Mouse (Mus musculus) embryo, embryonic 11.5 days (tissue): ENCODE results near the gene Alkbh1.

Source experiments
- DNase-seq: peaks from one replicate; pipeline ENCODE4 v3.0.0-alpha.2; 2012; ENCODE audit warnings: low read depth, low spot score

The Alkbh1 gene

DNA sequence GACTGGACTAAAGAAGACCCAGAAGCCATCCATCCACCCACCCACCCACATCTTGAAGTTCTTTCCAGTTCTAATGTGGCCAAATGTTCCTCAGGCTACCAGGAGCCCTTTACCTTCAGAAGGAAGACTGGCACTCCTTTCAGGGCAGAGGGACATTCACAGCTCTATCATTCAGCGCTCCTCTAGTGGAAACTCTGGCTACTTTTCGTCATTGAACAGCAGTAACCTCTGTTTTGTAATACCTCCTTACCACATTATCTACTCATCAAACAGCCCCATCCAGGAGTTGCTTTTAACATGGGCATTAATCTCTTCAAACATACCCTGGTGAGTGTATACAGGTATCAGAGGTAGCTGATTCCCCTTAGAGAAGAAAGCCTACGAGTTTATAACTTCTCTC is 58.8 kb downstream of the Alkbh1 start:
- no peak for DNase-seq

DNA sequence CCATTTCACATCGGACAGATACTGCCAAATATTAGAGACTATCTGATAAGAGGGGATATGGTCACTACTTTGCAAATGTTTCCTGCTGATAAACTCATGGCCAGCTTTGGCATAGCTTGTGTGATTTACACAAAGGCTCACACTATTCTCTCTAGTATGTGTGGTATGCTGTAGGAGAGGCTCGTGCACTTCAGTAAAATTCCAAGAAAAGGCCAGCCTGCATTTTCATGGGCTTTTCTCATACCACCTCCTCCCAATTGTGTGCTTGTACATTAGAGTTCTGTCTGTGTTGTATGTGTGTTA is 62.5 kb downstream of the Alkbh1 start:
- DNase-seq = no peak

DNA sequence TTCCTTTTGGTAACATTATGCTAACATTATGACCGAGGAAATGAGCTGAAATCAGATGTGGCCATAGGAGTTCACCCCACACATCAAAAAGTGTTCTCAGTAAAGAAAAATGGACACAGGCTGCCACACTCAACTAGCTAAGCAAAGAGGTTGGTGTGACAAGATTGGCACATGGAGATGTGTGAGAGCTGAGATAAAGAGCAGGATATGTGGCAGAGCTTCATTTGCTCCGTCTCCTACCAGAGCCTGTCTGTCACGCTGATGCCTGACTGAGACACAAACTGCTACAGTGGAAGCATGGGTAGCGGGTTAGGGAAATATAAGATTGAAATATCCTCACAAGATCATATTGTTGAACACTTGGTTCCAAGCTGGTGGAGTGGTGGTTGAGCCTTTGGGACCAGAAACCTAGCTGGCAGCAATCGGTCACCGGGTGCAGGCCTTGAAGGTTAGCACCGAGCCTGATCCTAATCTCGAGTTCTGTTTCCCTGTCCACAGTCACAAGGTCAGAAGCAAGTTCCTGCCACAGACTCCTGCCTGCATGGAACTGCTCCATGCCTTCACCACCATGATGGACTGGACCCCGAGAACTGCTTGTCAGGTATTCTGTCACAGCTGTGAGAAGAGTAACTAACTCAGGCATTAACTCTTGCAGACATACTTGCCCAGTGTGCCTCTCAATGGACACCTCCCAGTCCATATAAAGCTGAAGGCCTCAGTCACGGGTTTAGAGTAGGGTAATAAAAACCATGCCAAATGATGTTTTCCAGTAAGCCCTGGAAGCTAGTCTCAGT is 63.0 kb downstream of the Alkbh1 start:
- DNase-seq = no peak

DNA sequence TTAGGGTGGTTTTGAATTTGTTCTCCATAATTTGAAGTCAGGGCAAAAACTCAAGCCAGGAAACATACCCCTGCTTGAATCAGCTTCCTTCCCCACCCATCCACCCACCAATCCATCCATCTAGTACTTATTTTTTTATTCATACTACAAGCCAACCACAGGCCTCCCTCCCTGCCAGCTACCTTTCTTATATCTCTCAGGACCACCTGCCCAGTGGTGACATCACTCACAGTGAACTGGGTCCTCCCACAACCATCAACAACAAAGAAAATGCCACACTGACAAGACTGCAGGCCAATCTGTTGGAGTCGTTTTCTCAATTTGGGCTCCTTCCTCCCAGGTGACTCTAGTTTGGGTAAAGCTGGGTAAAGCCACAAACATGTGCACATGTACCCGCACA is 64.3 kb downstream of the Alkbh1 start:
- DNase-seq = no peak
